Mouse (Mus musculus) spleen, adult 2 months (tissue): Measurements from ENCODE around the gene Abcf3.

Experiments
- CTCF ChIP-seq: fragments of 200-500 bp; IDR thresholded peaks from 2 replicates; pipeline ENCODE4 v1.5.1; 2011; ENCODE audit warnings: mild to moderate bottlenecking, inconsistent platforms; ENCODE audit not compliant: insufficient read depth, insufficient read length, insufficient replicate concordance; ENCODE audit errors: extremely low read depth
- POLR2A ChIP-seq: fragments of 200-500 bp; IDR thresholded peaks from 2 replicates; pipeline ENCODE4 v1.6.1; 2011; ENCODE audit warnings: low read depth, low read length, inconsistent platforms

GRCm38 (mm10) chr16:20600511-20600910 is 52.1 kb downstream of the Abcf3 start:
- TF ChIP-seq POLR2A: no peak
- no peak for TF ChIP-seq CTCF
